Mouse (Mus musculus) ES-Bruce4 (cell line): Measurements from ENCODE around the gene Mrgprb5.

Experiments
- CTCF ChIP-seq: IDR thresholded peaks from one replicate; pipeline ENCODE4 v1.8.1; 2011; ENCODE audit warnings: low read depth, low read length
- EP300 ChIP-seq: IDR thresholded peaks from 2 replicates; pipeline ENCODE4 v1.6.1; 2011; ENCODE audit warnings: low read depth, low read length; ENCODE audit not compliant: insufficient read depth
- POLR2A ChIP-seq: IDR thresholded peaks from one replicate; pipeline ENCODE4 v1.8.1; 2011; ENCODE audit warnings: low read length; ENCODE audit not compliant: insufficient read depth

- no peak for TF ChIP-seq CTCF
- no peak for TF ChIP-seq EP300
- no peak for TF ChIP-seq POLR2A
Observed at GRCm38 (mm10) chr7:48137216-48138077, 31.4 kb downstream of the Mrgprb5 start.
